Mouse (Mus musculus): ENCODE measurements around the gene Glul.

DNA sequence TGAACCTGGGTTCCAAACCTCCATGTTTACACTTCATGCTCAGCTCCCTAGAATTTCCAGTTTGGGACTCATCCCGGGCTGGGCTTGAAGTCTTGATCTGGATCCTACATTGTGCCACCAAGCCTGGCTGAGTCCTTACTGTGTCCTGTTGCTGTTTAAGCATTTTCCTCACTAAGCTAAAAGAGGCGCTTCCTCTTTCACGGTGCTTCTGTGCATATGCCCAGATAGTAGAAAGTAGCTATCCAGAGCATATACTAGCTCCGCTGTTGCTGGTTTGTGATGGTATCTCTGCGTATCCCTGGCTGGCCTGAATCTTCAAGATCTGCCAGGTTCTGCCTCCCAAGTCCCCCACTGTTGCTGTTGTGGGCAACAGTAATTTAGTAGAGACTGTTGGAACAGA is 10.7 kb downstream of the Glul start:
- TF ChIP-seq CTCF (conservative IDR thresholded peaks at IDR 0.05 in 1 of 2, IDR thresholded peaks at IDR 0.05 in 1 of 2; ENCODE audit: low read depth in 2 of 2, low read length in 2 of 2) (no peak), ZC3H11A (IDR thresholded peaks at IDR 0.05; ENCODE audit: low read depth, low read length) (no peak), USF1 (IDR thresholded peaks at IDR 0.05; ENCODE audit: low read depth, low read length) (no peak), ZMIZ1 (IDR thresholded peaks at IDR 0.05; ENCODE audit: low read depth, low read length) (no peak), POLR2A (IDR thresholded peaks at IDR 0.05; ENCODE audit: low read depth, low read length) (no peak), TBP (conservative IDR thresholded peaks at IDR 0.05; ENCODE audit: low read depth, low read length) (no peak)
